Mouse (Mus musculus): ENCODE data around the gene Eno2.

DNA sequence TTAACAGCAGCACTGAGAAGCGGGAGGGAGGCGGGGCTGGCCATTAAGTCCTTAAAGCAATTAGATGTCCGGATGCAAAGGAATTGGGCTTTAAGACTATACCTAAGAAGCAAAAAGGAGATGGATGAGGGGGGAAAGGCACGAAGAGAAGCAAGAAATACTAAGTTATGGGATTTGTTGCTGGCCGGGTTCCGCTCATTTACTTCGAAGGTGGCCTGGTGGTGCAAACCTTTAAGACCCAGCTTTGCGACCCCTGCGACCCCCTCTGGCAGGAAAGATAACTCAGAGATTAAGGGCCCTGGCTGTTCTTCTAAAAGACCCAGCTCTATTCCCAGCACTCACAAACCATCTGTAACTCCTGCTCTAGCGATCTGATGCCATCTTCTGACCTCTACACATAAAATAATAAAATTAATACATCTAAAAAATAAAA, 10.5 kb upstream of the Eno2 start:
- TF ChIP-seq CTCF (conservative IDR thresholded peaks at IDR 0.05; ENCODE audit: low read length) (no peak), POU5F1 (IDR thresholded peaks at IDR 0.05; ENCODE audit: borderline replicate concordance, low read length) (no peak), NANOG (IDR thresholded peaks at IDR 0.05; ENCODE audit: borderline replicate concordance, low read length) (0 out of 2 replicates have a peak, but pooled peaks have one; percentile 2)

All from E14TG2a.4 (cell line).